Comparison of ENCODE assay signal across 8 mouse cellular contexts in the genomic region with DNA sequence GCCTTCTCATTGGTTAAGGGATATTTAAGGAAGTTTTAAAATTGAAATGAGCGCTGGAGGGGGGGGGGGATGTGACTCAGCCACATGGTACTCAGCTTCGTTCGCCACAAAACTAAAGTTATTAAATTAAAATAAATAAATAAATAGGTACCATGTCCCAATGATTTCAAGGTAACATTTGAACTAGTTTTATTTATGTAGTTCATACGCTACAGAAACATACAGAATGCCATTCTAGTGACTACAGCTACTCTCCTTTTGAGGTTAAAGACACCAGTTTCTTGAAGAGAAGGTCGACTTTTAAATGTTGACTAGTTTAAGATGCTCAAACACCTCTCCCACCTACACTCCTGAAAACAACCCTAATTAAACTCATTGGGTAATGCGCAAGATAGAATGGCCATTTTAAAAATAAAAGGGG. TPM values are rescaled to one million over a fixed set of nuclear protein-coding genes. Genes with fewer than 3 reads are reported as not detected.
DNase-seq lines count a peak whose midpoint lies in the region; ATAC-seq and TF ChIP-seq lines count a peak whose summit lies in the region.

No protein-coding gene starts in this region.

- peaks cover 25% of the 10 kb centered on the region for H3K4me1 ChIP-seq in heart, embryonic 12.5 days (replicated peaks)
- H3K4me1 ChIP-seq in G1E (ENCODE audit: insufficient read depth, low read depth, low read length) = peaks cover 70% of the 10 kb centered on the region
- H3K4me1 ChIP-seq in hindbrain, embryonic 11.5 days (replicated peaks; ENCODE audit: control insufficient read depth, insufficient read depth, low read length) = no peaks in the 10 kb centered on the region
- peaks cover 36% of the 10 kb centered on the region for H3K4me1 ChIP-seq in midbrain, embryonic 10.5 days

- H3K9me3 ChIP-seq in heart, embryonic 12.5 days (replicated peaks) = no peaks in the 10 kb centered on the region
- H3K9me3 ChIP-seq in G1E (replicated peaks) = no peaks in the 10 kb centered on the region
- no peaks in the 10 kb centered on the region for H3K9me3 ChIP-seq in hindbrain, embryonic 11.5 days (ENCODE audit: control insufficient read depth, low read length)
- no peaks in the 10 kb centered on the region for H3K9me3 ChIP-seq in midbrain, embryonic 10.5 days (replicated peaks)

- intact Hi-C loops in heart, postnatal 10 days (cut with DNase I) = loop anchor here (2.0 kb wide), 2 partner anchors 26 to 64 kb away; no protein-coding TSS in a partner anchor

- WGBS in heart, embryonic 12.5 days = 22% methylated on average over 6 of the region's 6 CpGs
- 26% methylated on average over 6 of the region's 6 CpGs for WGBS in hindbrain, embryonic 11.5 days
- WGBS in midbrain, embryonic 10.5 days = 19% methylated on average over 6 of the region's 6 CpGs

- peak overlapping the region; percentile 95 for H3K27ac ChIP-seq in heart, embryonic 12.5 days (ENCODE audit: poor library complexity, severe bottlenecking)
- no peak overlapping the region for H3K27ac ChIP-seq in hindbrain, embryonic 11.5 days (ENCODE audit: low read depth, low read length)
- no peak overlapping the region; the same call in 1 of the 2 replicates for H3K27ac ChIP-seq in midbrain, embryonic 10.5 days (replicated peaks)

- H3K4me2 ChIP-seq in heart, embryonic 12.5 days = peak overlapping the region; percentile 72
- H3K4me2 ChIP-seq in hindbrain, embryonic 11.5 days (replicated peaks; ENCODE audit: low read depth, low read length) = peak overlapping the region; percentile 63

- no peak for DNase-seq in heart, postnatal 10 days
- DNase-seq in G1E (ENCODE audit: low spot score) = no peak
- peak; percentile 33 for DNase-seq in hindbrain, embryonic 11.5 days (ENCODE audit: low spot score)
- DNase-seq in midbrain, embryonic 10.5 days (ENCODE audit: low spot score) = no peak
- no peak for DNase-seq in adrenal gland, adult 18-20 months (ENCODE audit: low spot score in 2 of 2)
- no peak for DNase-seq in adrenal gland, postnatal 25 days
- DNase-seq in urinary bladder, adult 2 months (ENCODE audit: low spot score) = no peak

- H3K36me3 ChIP-seq in heart, embryonic 12.5 days = no peaks in the 10 kb centered on the region
- H3K36me3 ChIP-seq in G1E (replicated peaks) = no peaks in the 10 kb centered on the region
- H3K36me3 ChIP-seq in hindbrain, embryonic 11.5 days (ENCODE audit: control insufficient read depth, insufficient read depth, low read length) = no peaks in the 10 kb centered on the region
- H3K36me3 ChIP-seq in midbrain, embryonic 10.5 days = no peaks in the 10 kb centered on the region

- 0 out of 2 replicates have a peak overlapping the region, but pooled peaks have one; percentile 61 for H3K9ac ChIP-seq in heart, embryonic 12.5 days
- H3K9ac ChIP-seq in hindbrain, embryonic 11.5 days (ENCODE audit: low read depth, low read length) = no peak overlapping the region

- TF ChIP-seq CTCF in G1E (IDR thresholded peaks at IDR 0.05; ENCODE audit: low read depth, low read length) = no peak

- no peaks in the 10 kb centered on the region for H3K27me3 ChIP-seq in heart, embryonic 12.5 days (replicated peaks)
- H3K27me3 ChIP-seq in G1E (ENCODE audit: insufficient read depth, low read length) = no peaks in the 10 kb centered on the region
- H3K27me3 ChIP-seq in hindbrain, embryonic 11.5 days (ENCODE audit: control insufficient read depth, insufficient read depth, low read length) = no peaks in the 10 kb centered on the region
- H3K27me3 ChIP-seq in midbrain, embryonic 10.5 days (ENCODE audit: low read depth, poor library complexity, severe bottlenecking) = peaks cover 32% of the 10 kb centered on the region

- ATAC-seq in heart, embryonic 12.5 days (ENCODE audit: insufficient number of reproducible peaks, low FRiP score) = no peak
- no peak for ATAC-seq in G1E (ENCODE audit: extremely low read depth, insufficient number of reproducible peaks, low FRiP score, poor library complexity, severe bottlenecking)
- no peak for ATAC-seq in hindbrain, embryonic 11.5 days (ENCODE audit: low FRiP score)

- 0 out of 2 replicates have a peak overlapping the region, but pooled peaks have one; percentile 42 for H3K4me3 ChIP-seq in heart, embryonic 12.5 days
- H3K4me3 ChIP-seq in G1E (ENCODE audit: low read depth, low read length) = peak overlapping the region; percentile 66; the same call in 1 of the 2 replicates
- no peak overlapping the region for H3K4me3 ChIP-seq in hindbrain, embryonic 11.5 days (ENCODE audit: low read depth, low read length)
- H3K4me3 ChIP-seq in midbrain, embryonic 10.5 days = peak overlapping the region; percentile 53; the same call in 1 of the 2 replicates

RNA-seq across cellular contexts. Expression of a gene that starts 6.4 kb away (rescaled TPM):
- polyA plus RNA-seq in heart, embryonic 12.5 days (2016; fragmentation: Nextera tagmentation; extraction: Ambion mirVana) = 3.5 and 3.7 TPM in 2 replicates
- total RNA-seq in heart, postnatal 10 days (2021) = 10 to 100 TPM; 14.4 to 17.7 TPM
- 46.0 and 65.0 TPM in 2 replicates for total RNA-seq in G1E (2014; fragmentation: Nextera tagmentation)
- 46.1 and 46.2 TPM in 2 replicates for total RNA-seq in G1E (2017)
- 18.7 and 22.0 TPM in 2 replicates for polyA plus RNA-seq in G1E (2012)
- 3.2 and 4.8 TPM in 2 replicates for polyA plus RNA-seq in hindbrain, embryonic 11.5 days (2014; fragmentation: Nextera tagmentation; extraction: Ambion mirVana)
- polyA plus RNA-seq in midbrain, embryonic 10.5 days (2016; fragmentation: Nextera tagmentation; extraction: Ambion mirVana) = 2.8 and 2.9 TPM in 2 replicates
- total RNA-seq in adrenal gland, adult 18-20 months (2021) = 10 to 100 TPM; 20.0 to 21.7 TPM
- total RNA-seq in adrenal gland, postnatal 25 days (2021) = 27.3 and 32.8 TPM in 2 replicates
- polyA plus RNA-seq in urinary bladder, adult 2 months (2012; rRNA removed) = 8.9 and 11.5 TPM in 2 replicates
